Mouse (Mus musculus) forebrain, embryonic 11.5 days (tissue): ENCODE results near the gene Rbm8a. TPM values are rescaled to one million over a fixed set of nuclear protein-coding genes. Genes with fewer than 3 reads are reported as not detected.

Experiments
- ATAC-seq: fragments of 200-750 bp; cut with Nextera tagmentation; replicated peaks from 2 replicates; pipeline ENCODE4 v1.8.0; 2017; ENCODE audit warnings: moderate TSS enrichment; ENCODE audit not compliant: low FRiP score
- DNase-seq: peaks from one replicate; pipeline ENCODE4 v3.0.0-alpha.2; 2017; ENCODE audit warnings: low spot score
- H3K27ac ChIP-seq: fragments of 300-500 bp; sonication (generic); 2 replicates; pipeline ENCODE4 v1.5.1; 2014; ENCODE audit warnings: low read depth, low read length
- H3K27me3 ChIP-seq: fragments of 300-500 bp; sonication (generic); 2 replicates; pipeline ENCODE4 v1.6.1; 2014; ENCODE audit warnings: mild to moderate bottlenecking, low read length, mixed read lengths; ENCODE audit not compliant: control insufficient read depth, insufficient read depth
- H3K36me3 ChIP-seq: fragments of 300-500 bp; sonication (generic); 2 replicates; pipeline ENCODE4 v1.6.1; 2014; ENCODE audit warnings: mild to moderate bottlenecking, low read length, moderate library complexity, mixed read lengths; ENCODE audit not compliant: control insufficient read depth, insufficient read depth
- H3K4me1 ChIP-seq: fragments of 300-500 bp; sonication (generic); replicated peaks from 2 replicates; pipeline ENCODE4 v1.6.1; 2014; ENCODE audit warnings: low read length, mixed read lengths; ENCODE audit not compliant: control insufficient read depth, insufficient read depth
- H3K4me2 ChIP-seq: fragments of 300-500 bp; sonication (generic); 2 replicates; pipeline ENCODE4 v1.6.1; 2014; ENCODE audit warnings: low read depth, mild to moderate bottlenecking, low read length, moderate library complexity, mixed read lengths; ENCODE audit not compliant: severe bottlenecking
- H3K4me3 ChIP-seq: fragments of 300-500 bp; sonication (generic); 2 replicates; pipeline ENCODE4 v1.5.1; 2014; ENCODE audit warnings: low read depth, low read length
- H3K9ac ChIP-seq: fragments of 300-500 bp; sonication (generic); 2 replicates; pipeline ENCODE4 v1.6.1; 2014; ENCODE audit warnings: low read length
- H3K9me3 ChIP-seq: fragments of 300-500 bp; sonication (generic); 2 replicates; pipeline ENCODE4 v1.6.1; 2016; ENCODE audit warnings: low read length, mixed read lengths; ENCODE audit not compliant: control insufficient read depth
- WGBS: fragments of 180-500 bp; shearing (Covaris S2); extraction: QIAGEN DNeasy Blood & Tissue Kit; methylation state at CpG from one replicate; pipeline ENCODE4 v1.1.7; 2014; 5-methylcytosine and 5-hydroxymethylcytosine counted together
- polyA plus RNA-seq: library from polyadenylated mRNA; unstranded; fragments of >200 nt; fragmentation: Nextera tagmentation; extraction: Ambion mirVana; gene quantifications from 2 replicates; pipeline ENCODE4 v1.2.1, GENCODE M21; 2014

The Rbm8a gene
- polyA plus RNA-seq: 198 and 199 TPM in 2 replicates

GRCm38 (mm10) chr3:96629729-96630600 lies at the start of gene Rbm8a:
TSS of gene Rbm8a (plus strand) at chr3:96629933.
- Histone ChIP-seq H3K4me2 (peak within 1 kb of the TSS; percentile 73), H3K9me3 (no peaks in the 10 kb centered on the region), H3K27me3 (no peaks in the 10 kb centered on the region), H3K36me3 (no peaks in the 10 kb centered on the region; the same call in 1 of the 2 replicates), H3K4me1 (0 out of 2 replicates have a peak, but pooled peaks cover 2% of the 10 kb centered on the region), H3K9ac (peak within 1 kb of the TSS; percentile 77), H3K27ac (peak within 1 kb of the TSS; percentile 46), H3K4me3 (peak within 1 kb of the TSS; percentile 71)
- ATAC-seq (peak; percentile 93), DNase-seq (peak; percentile 96)
- under 1% methylated on average over 48 of the region's 48 CpGs for whole genome bisulfite sequencing

GRCm38 (mm10) chr3:96581141-96581540 lies 48.6 kb upstream of the Rbm8a start:
- Histone ChIP-seq H3K27ac (no peak overlapping the region), H3K36me3 (no peaks in the 10 kb centered on the region), H3K4me3 (no peak overlapping the region), H3K4me2 (no peak overlapping the region), H3K27me3 (no peaks in the 10 kb centered on the region), H3K9ac (no peak overlapping the region), H3K4me1 (peaks cover 11% of the 10 kb centered on the region), H3K9me3 (no peaks in the 10 kb centered on the region)
- ATAC-seq: no peak
- no peak for DNase-seq
- 42% methylated on average over 6 of the region's 6 CpGs for WGBS

DNA sequence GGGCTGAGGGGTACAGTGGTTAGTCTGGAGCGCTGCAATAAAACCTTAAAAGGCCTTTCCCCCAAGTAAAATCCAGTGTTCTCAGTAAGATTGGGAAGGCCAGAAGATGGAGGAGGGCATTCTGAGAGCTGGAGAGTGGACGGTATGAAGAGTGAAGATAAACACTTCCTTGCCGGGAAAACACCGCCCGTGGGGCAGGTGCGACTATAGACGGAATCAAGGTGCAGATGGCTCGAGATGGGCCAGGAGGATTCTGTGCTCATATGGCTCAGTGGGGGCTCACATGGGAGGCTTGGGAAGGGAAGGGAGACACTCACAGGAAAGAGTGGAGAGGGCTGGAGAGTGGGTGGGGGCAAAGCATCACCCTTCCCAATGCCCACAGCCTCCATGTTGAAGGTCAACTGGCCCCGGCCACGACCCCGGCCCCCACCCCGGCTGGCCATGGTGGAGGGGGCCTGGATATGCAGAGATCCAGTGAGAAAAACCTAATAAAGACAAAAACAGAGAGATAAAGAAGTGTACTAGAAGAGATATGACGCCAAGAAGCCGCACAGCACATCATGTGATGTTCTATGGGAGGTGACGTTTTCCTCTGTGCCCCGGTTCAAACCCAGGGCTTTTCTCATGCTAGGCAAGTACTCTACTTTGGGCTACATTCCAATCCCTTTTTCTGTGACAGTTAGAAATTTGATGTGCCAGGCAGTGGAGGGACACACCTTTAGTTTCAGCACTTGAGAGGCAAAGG lies 47.8 kb upstream of the Rbm8a start:
- Histone ChIP-seq H3K36me3 (no peaks in the 10 kb centered on the region), H3K27me3 (no peaks in the 10 kb centered on the region), H3K27ac (no peak overlapping the region), H3K4me1 (peaks cover 8% of the 10 kb centered on the region), H3K9me3 (no peaks in the 10 kb centered on the region), H3K9ac (no peak overlapping the region), H3K4me2 (no peak overlapping the region), H3K4me3 (no peak overlapping the region)
- WGBS: 85% methylated on average over 16 of the region's 16 CpGs
- ATAC-seq: no peak
- no peak for DNase-seq

DNA sequence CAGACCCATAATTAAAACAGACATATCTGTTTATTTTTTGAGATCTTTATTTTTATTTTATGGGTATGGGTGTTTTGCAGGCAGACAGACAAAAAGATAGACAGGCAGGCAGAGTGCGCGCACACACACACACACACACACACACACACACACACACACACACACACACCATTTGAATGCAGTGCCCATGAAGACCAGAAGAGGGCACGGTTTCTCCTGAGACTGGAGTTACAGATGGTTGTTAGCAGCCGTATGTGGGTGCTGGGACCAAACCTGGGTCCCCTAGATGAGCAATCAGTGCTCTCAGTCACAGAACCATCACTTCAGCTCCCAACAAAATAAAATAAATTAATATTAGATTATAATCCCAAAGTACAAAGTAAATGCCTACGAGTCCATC lies 46.3 kb upstream of the Rbm8a start:
- 89% methylated on average over 5 of the region's 5 CpGs for WGBS
- Histone ChIP-seq H3K36me3 (no peaks in the 10 kb centered on the region), H3K27ac (no peak overlapping the region), H3K9me3 (no peaks in the 10 kb centered on the region), H3K9ac (no peak overlapping the region), H3K27me3 (no peaks in the 10 kb centered on the region), H3K4me1 (peaks cover 3% of the 10 kb centered on the region), H3K4me3 (no peak overlapping the region), H3K4me2 (no peak overlapping the region)
- ATAC-seq (no peak), DNase-seq (no peak)

DNA sequence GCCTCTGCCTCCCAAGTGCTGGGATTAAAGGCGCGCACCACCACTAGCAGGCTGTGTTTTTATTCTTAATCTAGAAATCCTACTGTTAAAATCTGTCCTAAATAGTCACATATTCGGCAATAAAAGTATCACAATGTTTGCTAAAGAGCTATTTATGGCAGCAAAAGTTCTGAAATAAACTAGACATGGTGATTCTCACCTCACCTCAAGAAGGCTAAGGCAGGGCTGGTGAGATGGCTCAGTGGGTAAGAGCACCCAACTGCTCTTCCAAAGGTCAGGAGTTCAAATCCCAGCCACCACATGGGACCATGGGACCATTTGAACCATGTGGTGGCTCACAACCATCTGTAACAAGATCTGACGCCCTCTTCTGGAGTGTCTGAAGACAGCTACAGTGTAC lies 39.1 kb upstream of the Rbm8a start:
- H3K9ac ChIP-seq: no peak overlapping the region
- H3K27ac ChIP-seq: no peak overlapping the region
- H3K4me2 ChIP-seq: no peak overlapping the region
- H3K9me3 ChIP-seq: no peaks in the 10 kb centered on the region
- H3K4me1 ChIP-seq: peaks cover 2% of the 10 kb centered on the region; the same call in 1 of the 2 replicates
- no peaks in the 10 kb centered on the region for H3K36me3 ChIP-seq
- no peak for ATAC-seq
- peaks cover 4% of the 10 kb centered on the region for H3K27me3 ChIP-seq
- no peak overlapping the region for H3K4me3 ChIP-seq
- WGBS: 79% methylated on average over 4 of the region's 4 CpGs
- no peak for DNase-seq

GRCm38 (mm10) chr3:96593374-96593773 lies 36.4 kb upstream of the Rbm8a start:
- H3K4me2 ChIP-seq: peak overlapping the region; percentile 87
- peak overlapping the region; percentile 74 for H3K9ac ChIP-seq
- no peak overlapping the region for H3K27ac ChIP-seq
- no peaks in the 10 kb centered on the region for H3K36me3 ChIP-seq
- no peak; the same call in 1 of the 2 replicates for ATAC-seq
- peaks cover 13% of the 10 kb centered on the region for H3K27me3 ChIP-seq
- under 1% methylated on average over 10 of the region's 10 CpGs for WGBS
- H3K4me1 ChIP-seq: peaks cover 20% of the 10 kb centered on the region
- no peaks in the 10 kb centered on the region for H3K9me3 ChIP-seq
- H3K4me3 ChIP-seq: peak overlapping the region; percentile 60
- no peak for DNase-seq

DNA sequence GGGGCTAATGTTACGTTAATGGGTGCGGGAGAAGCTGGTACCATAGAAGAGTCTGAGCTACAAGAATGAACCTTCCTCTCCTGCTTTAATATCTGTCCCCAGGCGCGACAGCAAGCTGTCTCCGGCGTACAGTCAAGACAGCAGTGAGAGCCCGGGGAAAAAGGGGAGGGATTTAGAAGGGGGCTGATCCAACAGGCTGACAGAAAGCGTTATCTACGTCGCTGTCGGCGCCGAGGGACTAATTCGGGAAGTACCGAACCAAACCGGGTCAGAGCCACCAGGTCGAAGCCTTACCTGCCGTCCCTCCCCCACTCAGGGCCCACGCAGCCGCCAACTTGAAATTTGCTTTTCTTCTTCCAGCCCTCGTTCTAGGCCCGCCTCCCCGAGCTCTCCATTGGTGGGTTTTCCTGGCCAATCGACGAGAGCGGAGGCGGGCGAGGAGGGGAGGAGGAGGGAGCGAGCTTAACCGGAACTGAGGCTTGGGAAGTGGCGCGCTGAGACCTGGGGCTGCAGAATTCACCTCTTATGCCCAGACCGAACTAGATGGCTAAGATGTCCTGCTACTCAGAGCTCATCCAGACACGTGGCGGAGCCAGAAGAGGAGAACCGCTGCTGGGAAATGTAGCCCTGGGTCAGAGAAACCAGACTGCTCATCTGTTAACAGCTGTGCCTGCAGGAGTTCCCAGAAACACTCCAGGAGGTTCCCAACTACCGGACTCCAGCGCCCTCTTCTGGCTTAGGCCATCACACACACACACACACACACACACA lies 35.8 kb upstream of the Rbm8a start, which contains the start of gene Polr3gl:
Gene Polr3gl (minus strand): TSS at position 392 of the 771 bp plus-strand sequence.
- Histone ChIP-seq H3K9me3 (no peaks in the 10 kb centered on the region), H3K9ac (peak within 1 kb of the TSS; percentile 74), H3K4me1 (peaks cover 25% of the 10 kb centered on the region), H3K36me3 (no peaks in the 10 kb centered on the region), H3K27ac (0 out of 2 replicates have a peak within 1 kb of the TSS, but pooled peaks have one; percentile 31), H3K27me3 (peaks cover 16% of the 10 kb centered on the region), H3K4me2 (peak within 1 kb of the TSS; percentile 87), H3K4me3 (peak within 1 kb of the TSS; percentile 60)
- ATAC-seq (peak; percentile 85), DNase-seq (peak; percentile 94)
- WGBS: 0% methylated on average over 36 of the region's 38 CpGs

- ATAC-seq (no peak), DNase-seq (no peak)
- Histone ChIP-seq H3K36me3 (no peaks in the 10 kb centered on the region), H3K27me3 (peaks cover 21% of the 10 kb centered on the region), H3K4me3 (no peak overlapping the region), H3K4me1 (peaks cover 25% of the 10 kb centered on the region), H3K9ac (no peak overlapping the region), H3K4me2 (no peak overlapping the region), H3K9me3 (no peaks in the 10 kb centered on the region), H3K27ac (no peak overlapping the region)
- WGBS: 75% methylated on average over 5 of the region's 5 CpGs
Measured at GRCm38 (mm10) chr3:96594851-96595250, 34.9 kb upstream of the Rbm8a start.
